Mouse (Mus musculus) 416B (cell line): ENCODE measurements around the gene Gm13289.
A peak's percentile ranks its signal among the peaks of the same experiment; 100 is the strongest.
"Not testable (repeated sequence)": the region's sequence is repeated elsewhere in the genome, so short reads cannot be mapped to it uniquely, and the experiment has no call there.

ENCODE experiments used
- DNase-seq: peaks from one replicate; pipeline ENCODE4 v3.0.0; 2011; ENCODE audit warnings: low read depth

Gene Gm13289

DNA sequence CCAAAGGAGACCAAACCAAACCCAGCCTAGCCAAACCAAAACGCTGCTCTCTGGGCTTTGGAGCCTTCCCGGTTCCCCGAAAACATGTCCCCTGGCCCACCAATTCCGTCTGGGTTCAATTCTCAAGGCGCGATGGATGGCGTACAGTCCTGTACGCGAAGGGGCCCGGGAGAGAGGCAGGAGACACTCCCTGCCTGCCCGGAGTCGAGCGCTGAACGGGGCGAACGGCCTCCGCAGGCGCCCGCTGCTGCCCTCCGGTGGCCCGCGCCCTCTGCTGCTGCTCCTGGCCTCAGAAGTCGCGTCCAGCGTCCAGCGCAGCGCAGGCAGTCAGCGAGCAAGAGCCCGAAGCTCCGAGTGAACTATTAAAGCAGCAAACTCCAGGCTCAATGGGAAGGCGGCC lies 5.6 kb downstream of the Gm13289 start:
- DNase-seq, result not testable (repeated sequence)

DNA sequence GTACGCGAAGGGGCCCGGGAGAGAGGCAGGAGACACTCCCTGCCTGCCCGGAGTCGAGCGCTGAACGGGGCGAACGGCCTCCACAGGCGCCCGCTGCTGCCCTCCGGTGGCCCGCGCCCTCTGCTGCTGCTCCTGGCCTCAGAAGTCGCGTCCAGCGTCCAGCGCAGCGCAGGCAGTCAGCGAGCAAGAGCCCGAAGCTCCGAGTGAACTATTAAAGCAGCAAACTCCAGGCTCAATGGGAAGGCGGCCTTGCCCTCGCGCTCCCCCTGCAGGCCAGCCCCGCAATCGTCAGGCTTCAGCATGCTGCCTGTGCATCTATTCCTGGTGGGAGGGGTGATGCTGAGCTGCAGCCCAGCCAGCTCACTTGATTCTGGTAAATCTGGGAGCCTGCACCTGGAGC lies 8.7 kb downstream of the Gm13289 start, which contains the start of gene Gm13276:
Gene Gm13276, plus strand, starts transcription at position 301 of the 400 bp plus-strand sequence.
- not testable (repeated sequence) for DNase-seq

- not testable (repeated sequence) for DNase-seq
Measured at GRCm38 (mm10) chr4:88788402-88788801, 11.7 kb downstream of the Gm13289 start, which contains the start of gene Gm13277. TSS of gene Gm13277 (plus strand) at chr4:88788632.

GRCm38 (mm10) chr4:88791250-88791649 lies 14.5 kb downstream of the Gm13289 start, which contains the start of gene Gm13278:
TSS of gene Gm13278 (plus strand) at chr4:88791550.
- not testable (repeated sequence) for DNase-seq

GRCm38 (mm10) chr4:88793936-88794675 lies 17.4 kb downstream of the Gm13289 start, which contains the start of gene Gm13275:
TSS of gene Gm13275 (plus strand) at chr4:88794487.
- not testable (repeated sequence) for DNase-seq

GRCm38 (mm10) chr4:88797097-88797496 lies 20.4 kb downstream of the Gm13289 start, which contains the start of gene Gm13279:
TSS of gene Gm13279 (plus strand) at chr4:88797397.
- not testable (repeated sequence) for DNase-seq

- not testable (repeated sequence) for DNase-seq
Measured at GRCm38 (mm10) chr4:88799365-88799764, 22.6 kb downstream of the Gm13289 start, which contains the start of gene Gm13285. TSS of gene Gm13285 (plus strand) at chr4:88799665.

DNA sequence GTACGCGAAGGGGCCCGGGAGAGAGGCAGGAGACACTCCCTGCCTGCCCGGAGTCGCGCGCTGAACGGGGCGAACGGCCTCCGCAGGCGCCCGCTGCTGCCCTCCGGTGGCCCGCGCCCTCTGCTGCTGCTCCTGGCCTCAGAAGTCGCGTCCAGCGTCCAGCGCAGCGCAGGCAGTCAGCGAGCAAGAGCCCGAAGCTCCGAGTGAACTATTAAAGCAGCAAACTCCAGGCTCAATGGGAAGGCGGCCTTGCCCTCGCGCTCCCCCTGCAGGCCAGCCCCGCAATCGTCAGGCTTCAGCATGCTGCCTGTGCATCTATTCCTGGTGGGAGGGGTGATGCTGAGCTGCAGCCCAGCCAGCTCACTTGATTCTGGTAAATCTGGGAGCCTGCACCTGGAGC lies 26.2 kb downstream of the Gm13289 start, which contains the start of gene Gm13287:
Gene Gm13287, plus strand, starts transcription at position 301 of the 400 bp plus-strand sequence.
- DNase-seq, result not testable (repeated sequence)

- not testable (repeated sequence) for DNase-seq
Measured at GRCm38 (mm10) chr4:88805231-88805630, 28.5 kb downstream of the Gm13289 start, which contains the start of gene Gm13288. TSS of gene Gm13288 (plus strand) at chr4:88805531.

GRCm38 (mm10) chr4:88805761-88806160 lies 29.0 kb downstream of the Gm13289 start:
- DNase-seq, result not testable (repeated sequence)

DNA sequence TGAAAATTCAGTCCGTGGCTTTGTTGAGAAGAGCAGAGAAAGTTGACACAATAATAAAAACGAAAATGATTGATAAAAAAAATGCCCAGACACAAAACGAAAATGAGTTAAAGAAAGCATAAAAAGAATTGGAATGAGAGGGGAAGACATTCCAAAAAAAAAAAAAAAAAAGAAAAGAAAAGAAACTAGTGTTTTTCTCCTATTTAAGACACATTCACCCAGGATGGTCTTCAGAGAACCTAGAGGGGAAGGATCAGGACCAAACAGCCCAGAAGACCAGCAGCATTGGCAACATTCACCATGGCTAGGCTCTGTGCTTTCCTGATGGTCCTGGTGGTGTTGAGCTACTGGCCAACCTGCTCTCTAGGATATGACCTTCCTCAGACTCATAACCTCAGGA lies 39.2 kb downstream of the Gm13289 start, which contains the start of gene Ifna7:
Gene Ifna7, plus strand, starts transcription at position 301 of the 400 bp plus-strand sequence.
- DNase-seq, result no peak

- no peak for DNase-seq
Measured at GRCm38 (mm10) chr4:88819659-88820058, 42.9 kb downstream of the Gm13289 start, which contains the start of gene Ifna11. TSS of gene Ifna11 (plus strand) at chr4:88819959.

GRCm38 (mm10) chr4:88822995-88823394 lies 46.3 kb downstream of the Gm13289 start:
- DNase-seq, result peak; percentile 32
